Mouse (Mus musculus) thymus, postnatal 10 days (tissue): ENCODE results near the gene Olfr1211.

Experiments used
- DNase-seq, 2 experiments: peaks; one replicate each; pipeline ENCODE4 v3.0.0; 2021; ENCODE audit warnings: low spot score in 2 of 2

Olfr1211 gene

GRCm38 (mm10) chr2:88938011-88938410 lies at the start of gene Olfr1211:
Gene Olfr1211 (minus strand): TSS chr2:88938111.
- no peak for DNase-seq

GRCm38 (mm10) chr2:88980181-88980580 lies 42.3 kb upstream of the Olfr1211 start, which contains the start of gene Gm13762:
Gene Gm13762 (minus strand): TSS chr2:88980281.
- DNase-seq, result no peak

GRCm38 (mm10) chr2:88953669-88954068 lies 15.8 kb upstream of the Olfr1211 start, which contains the start of gene Olfr1212:
Gene Olfr1212 (plus strand): TSS chr2:88953969.
- no peak for DNase-seq

GRCm38 (mm10) chr2:88915057-88915456 lies 22.9 kb downstream of the Olfr1211 start, which contains the start of gene Olfr1209:
Gene Olfr1209 (minus strand): TSS chr2:88915157.
- no peak for DNase-seq

GRCm38 (mm10) chr2:88902211-88902610 lies 35.7 kb downstream of the Olfr1211 start, which contains the start of gene Olfr1208:
Gene Olfr1208 (minus strand): TSS chr2:88902311.
- DNase-seq, result no peak
